Mouse (Mus musculus) small intestine, adult 2 months (tissue): ENCODE results near the gene Hist1h3e. TPM values are rescaled to one million over a fixed set of nuclear protein-coding genes. Genes with fewer than 3 reads are reported as not detected.

Source experiments
- H3K27ac ChIP-seq: fragments of 200-500 bp; 2 replicates; pipeline ENCODE4 v1.5.1; 2012; ENCODE audit warnings: low read depth, low read length, control low read depth, inconsistent platforms; ENCODE audit not compliant: insufficient read depth
- H3K27me3 ChIP-seq: fragments of 200-500 bp; 2 replicates; pipeline ENCODE4 v1.6.1; 2012; ENCODE audit warnings: mild to moderate bottlenecking, moderate library complexity, low read length, inconsistent platforms; ENCODE audit not compliant: control insufficient read depth, insufficient read depth
- H3K36me3 ChIP-seq: fragments of 200-500 bp; 2 replicates; pipeline ENCODE4 v1.6.1; 2012; ENCODE audit warnings: mild to moderate bottlenecking, low read length, control low read depth, inconsistent platforms; ENCODE audit not compliant: control insufficient read depth, insufficient read depth
- H3K4me1 ChIP-seq: fragments of 200-500 bp; 2 replicates; pipeline ENCODE4 v1.6.1; 2012; ENCODE audit warnings: low read length, inconsistent platforms, mixed read lengths; ENCODE audit not compliant: control insufficient read depth, insufficient read depth, insufficient read length
- H3K4me3 ChIP-seq: fragments of 200-500 bp; 2 replicates; pipeline ENCODE4 v1.5.1; 2012; ENCODE audit warnings: low read depth, mild to moderate bottlenecking, control low read depth, inconsistent platforms, low read length, moderate library complexity
- CTCF ChIP-seq: fragments of 200-500 bp; IDR thresholded peaks from 2 replicates; pipeline ENCODE4 v1.5.1; 2012; ENCODE audit warnings: low read depth, mild to moderate bottlenecking, control low read depth, inconsistent platforms, low read length, moderate library complexity, mixed read lengths; ENCODE audit not compliant: insufficient replicate concordance, insufficient read length; ENCODE audit errors: extremely low read depth
- POLR2A ChIP-seq: fragments of 200-500 bp; IDR thresholded peaks from 2 replicates; pipeline ENCODE4 v1.6.1; 2012; ENCODE audit warnings: low read depth, mild to moderate bottlenecking, control low read depth, inconsistent platforms, low read length, moderate library complexity
- WGBS: fragments of 180-500 bp; shearing (Covaris S2); methylation state at CpG from one replicate; pipeline ENCODE4 v1.1.7; 2018; 5-methylcytosine and 5-hydroxymethylcytosine counted together
- polyA plus RNA-seq: library from polyadenylated mRNA; depleted of rRNA; stranded (reverse); fragments of >200 nt; gene quantifications from 2 replicates; pipeline ENCODE4 v1.2.3, GENCODE M21; 2012

Hist1h3e gene
- polyA plus RNA-seq, 1 experiment = 43.3 TPM

DNA sequence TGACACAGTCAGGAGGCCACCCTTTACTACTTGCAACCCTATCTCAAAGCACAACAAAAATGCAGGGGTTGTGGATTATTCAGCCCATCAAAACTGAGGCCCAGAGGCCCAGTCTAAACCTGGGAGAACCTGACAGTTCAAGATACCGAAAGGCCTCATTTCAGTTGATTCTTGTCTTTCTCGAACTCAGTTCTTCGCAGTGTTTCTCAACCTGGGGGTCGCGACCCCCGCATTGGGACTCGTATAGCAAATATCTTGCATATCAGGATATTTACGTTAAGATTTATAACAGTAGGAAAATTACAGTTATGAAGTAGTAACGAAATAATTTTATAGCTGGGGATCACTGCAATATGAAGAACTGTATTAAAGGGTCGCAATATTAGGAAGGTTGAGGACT, 36.3 kb downstream of the Hist1h3e start:
- no peaks in the 10 kb centered on the region for H3K4me1 ChIP-seq
- TF ChIP-seq CTCF (no peak), POLR2A (no peak)
- no peak overlapping the region for H3K27ac ChIP-seq
- H3K27me3 ChIP-seq = no peaks in the 10 kb centered on the region
- H3K4me3 ChIP-seq = no peak overlapping the region
- H3K36me3 ChIP-seq = no peaks in the 10 kb centered on the region
- WGBS = 11% methylated on average over 10 of the region's 10 CpGs

DNA sequence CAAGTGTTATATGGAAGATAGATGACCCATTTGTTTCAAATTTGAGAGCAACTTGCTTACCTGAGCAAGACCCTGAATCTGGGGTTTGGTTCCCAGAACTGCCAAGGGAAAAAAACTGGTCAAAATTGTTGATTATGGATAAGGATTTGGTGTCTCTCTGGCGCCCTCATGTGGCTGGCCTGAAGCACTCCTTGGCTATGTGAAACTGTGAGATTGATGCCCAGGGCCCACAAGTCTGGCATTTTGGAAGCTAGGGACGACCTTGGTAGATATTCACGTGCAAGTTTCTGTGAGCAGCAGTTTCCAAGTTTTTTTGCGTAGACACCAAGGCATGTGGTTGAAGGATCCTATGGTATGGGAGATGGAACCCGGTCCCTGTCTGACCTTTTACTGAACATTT, 37.5 kb downstream of the Hist1h3e start:
- WGBS = 13% methylated on average over 5 of the region's 5 CpGs
- Histone ChIP-seq H3K27ac (no peak overlapping the region), H3K27me3 (no peaks in the 10 kb centered on the region), H3K4me1 (no peaks in the 10 kb centered on the region), H3K4me3 (no peak overlapping the region), H3K36me3 (no peaks in the 10 kb centered on the region)
- TF ChIP-seq POLR2A (no peak), CTCF (peak; percentile 89; the same call in 1 of the 2 replicates)

DNA sequence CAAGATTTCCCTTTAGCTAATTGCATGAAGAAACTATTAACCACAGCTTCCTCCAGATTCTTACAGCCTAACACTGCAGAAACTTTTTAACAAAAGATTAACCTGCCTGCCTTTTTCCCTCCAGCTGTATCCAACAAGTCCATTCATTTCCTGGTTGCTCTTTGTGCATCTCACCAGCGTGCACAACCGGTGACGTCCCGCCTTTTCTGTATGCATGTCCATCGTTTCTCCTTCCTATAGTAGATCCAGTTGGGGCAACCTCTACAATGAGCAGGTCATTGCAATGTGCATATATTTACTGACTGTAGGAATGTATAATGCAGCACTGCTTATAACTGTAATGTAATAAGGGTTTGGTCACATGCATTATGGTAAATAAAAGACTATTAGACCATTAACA, 38.2 kb downstream of the Hist1h3e start:
- no peak for TF ChIP-seq POLR2A
- TF ChIP-seq CTCF = no peak
- Histone ChIP-seq H3K27ac (no peak overlapping the region), H3K4me3 (no peak overlapping the region), H3K36me3 (no peaks in the 10 kb centered on the region), H3K4me1 (no peaks in the 10 kb centered on the region), H3K27me3 (no peaks in the 10 kb centered on the region)
- WGBS = 19% methylated on average over 5 of the region's 5 CpGs

DNA sequence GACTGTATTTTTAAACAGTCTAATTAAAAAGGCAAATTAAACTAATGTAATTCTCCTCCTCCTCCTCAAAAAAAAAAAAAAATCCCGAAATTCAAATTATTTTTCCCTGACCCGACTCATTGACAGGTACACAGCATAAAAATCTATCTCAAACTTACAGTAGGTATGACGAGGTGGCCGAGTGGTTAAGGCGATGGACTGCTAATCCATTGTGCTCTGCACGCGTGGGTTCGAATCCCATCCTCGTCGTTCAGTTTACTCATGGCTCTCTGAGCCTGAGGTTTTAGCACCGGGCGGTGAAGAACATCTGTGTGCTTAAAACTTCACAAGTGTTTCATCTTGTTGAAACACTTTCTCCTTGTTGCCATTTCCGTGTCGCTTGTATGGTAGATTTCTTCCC, 40.5 kb downstream of the Hist1h3e start:
- no peaks in the 10 kb centered on the region for H3K36me3 ChIP-seq
- TF ChIP-seq CTCF (no peak), POLR2A (no peak)
- no peaks in the 10 kb centered on the region for H3K4me1 ChIP-seq
- no peak overlapping the region for H3K4me3 ChIP-seq
- WGBS = 1% methylated on average over 14 of the region's 14 CpGs
- H3K27me3 ChIP-seq = no peaks in the 10 kb centered on the region
- no peak overlapping the region for H3K27ac ChIP-seq

DNA sequence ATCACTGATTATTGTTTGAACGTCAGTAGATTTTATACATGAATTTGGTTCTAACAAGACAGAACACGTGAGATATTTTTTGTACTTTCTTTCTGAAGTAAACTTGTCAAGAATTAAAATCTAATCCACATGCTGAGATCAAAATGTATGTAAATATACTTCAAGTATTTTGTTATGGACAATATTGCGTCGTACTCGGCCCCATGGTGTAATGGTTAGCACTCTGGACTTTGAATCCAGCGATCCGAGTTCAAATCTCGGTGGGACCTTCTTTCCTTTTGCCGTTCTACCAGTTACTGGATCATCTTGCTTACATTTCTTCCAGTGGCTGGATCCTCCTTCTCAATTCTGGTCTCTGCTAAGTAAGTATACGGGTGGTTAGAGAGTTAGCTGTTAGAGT, 42.8 kb downstream of the Hist1h3e start:
- no peaks in the 10 kb centered on the region for H3K27me3 ChIP-seq
- WGBS = 1% methylated on average over 10 of the region's 10 CpGs
- 0 out of 2 replicates have a peak, but pooled peaks cover 2% of the 10 kb centered on the region for H3K4me1 ChIP-seq
- no peaks in the 10 kb centered on the region for H3K36me3 ChIP-seq
- TF ChIP-seq CTCF = no peak
- TF ChIP-seq POLR2A = no peak
- no peak overlapping the region for H3K27ac ChIP-seq
- no peak overlapping the region for H3K4me3 ChIP-seq

GRCm38 (mm10) chr13:23518885-23519284, 43.3 kb downstream of the Hist1h3e start:
- Histone ChIP-seq H3K36me3 (no peaks in the 10 kb centered on the region), H3K27ac (no peak overlapping the region), H3K4me1 (0 out of 2 replicates have a peak, but pooled peaks cover 2% of the 10 kb centered on the region), H3K27me3 (no peaks in the 10 kb centered on the region), H3K4me3 (no peak overlapping the region)
- 2% methylated on average over 6 of the region's 6 CpGs for WGBS
- TF ChIP-seq CTCF (no peak), POLR2A (no peak)

DNA sequence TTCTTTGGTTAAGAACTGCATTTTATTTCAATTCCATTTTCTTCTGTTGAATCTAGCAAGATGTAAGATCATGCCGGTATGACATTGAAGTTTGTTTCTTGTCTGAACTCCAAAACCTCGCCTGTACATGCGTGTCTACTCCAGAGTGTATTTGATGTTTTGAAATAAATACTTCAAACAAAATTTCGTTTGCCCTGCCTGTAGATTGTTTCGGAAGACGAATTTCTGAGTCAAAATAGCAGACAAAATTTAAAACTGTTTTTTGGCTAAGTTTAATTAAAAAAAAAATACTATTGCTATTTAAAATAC, 43.9 kb downstream of the Hist1h3e start:
- Histone ChIP-seq H3K4me1 (0 out of 2 replicates have a peak, but pooled peaks cover 2% of the 10 kb centered on the region), H3K36me3 (no peaks in the 10 kb centered on the region), H3K27me3 (no peaks in the 10 kb centered on the region), H3K4me3 (no peak overlapping the region), H3K27ac (no peak overlapping the region; the same call in 1 of the 2 replicates)
- WGBS = under 1% methylated on average over 6 of the region's 6 CpGs
- no peak for TF ChIP-seq CTCF
- TF ChIP-seq POLR2A = no peak
